Mouse (Mus musculus): Measurements from ENCODE around the gene Fbxl21.

DNA sequence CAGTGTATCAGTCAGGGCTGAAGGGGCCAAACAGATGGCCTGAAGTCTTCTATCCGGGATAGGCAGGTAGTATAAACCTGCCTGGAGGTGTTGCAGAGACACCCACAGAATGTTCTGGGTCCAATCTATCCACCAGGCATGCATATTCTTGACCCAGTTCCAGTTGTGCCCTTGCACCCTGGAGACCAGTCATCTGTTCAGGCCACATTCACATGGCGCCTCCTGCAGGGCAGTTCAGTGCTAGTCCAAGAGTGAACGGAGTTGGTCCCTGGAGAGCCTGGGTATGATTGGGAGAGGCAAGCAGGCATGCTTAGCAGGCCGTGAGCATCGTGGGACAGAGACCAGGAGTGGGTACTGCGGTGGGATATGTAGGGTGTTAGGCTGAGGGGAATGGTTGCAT, 44.2 kb upstream of the Fbxl21 start:
- TF ChIP-seq GATA1 (IDR thresholded peaks at IDR 0.05; ENCODE audit: borderline replicate concordance, low read length), result no peak
- no peak for TF ChIP-seq FLI1 (IDR thresholded peaks at IDR 0.05; ENCODE audit: low read length)
